In genomic region chr16:33714271-33714670, GRCm38 (mm10) we compare ENCODE assay signal across 8 mouse cellular contexts. TPM values are rescaled to one million over a fixed set of nuclear protein-coding genes. Genes with fewer than 3 reads are reported as not detected.
DNase-seq lines count a peak whose midpoint lies in the region; ATAC-seq and TF ChIP-seq lines count a peak whose summit lies in the region.

No protein-coding gene starts in this region.

- H3K4me3 ChIP-seq in forebrain, embryonic 11.5 days (ENCODE audit: low read depth, low read length) = no peak overlapping the region
- H3K4me3 ChIP-seq in hindbrain, embryonic 13.5 days = peak overlapping the region; percentile 12; the same call in 1 of the 2 replicates
- peak overlapping the region; percentile 26; the same call in 1 of the 2 replicates for H3K4me3 ChIP-seq in midbrain, postnatal 0 days (ENCODE audit: low read depth, low read length)

- no peak overlapping the region for H3K4me2 ChIP-seq in forebrain, embryonic 11.5 days (ENCODE audit: low read depth, low read length, severe bottlenecking)
- peak overlapping the region; percentile 26 for H3K4me2 ChIP-seq in hindbrain, embryonic 13.5 days
- H3K4me2 ChIP-seq in midbrain, postnatal 0 days (ENCODE audit: low read depth, low read length, poor library complexity, severe bottlenecking) = peak overlapping the region; percentile 46

- 20% methylated on average over 13 of the region's 13 CpGs for WGBS in forebrain, embryonic 11.5 days
- 14% methylated on average over 13 of the region's 13 CpGs for WGBS in hindbrain, embryonic 13.5 days
- WGBS in midbrain, postnatal 0 days = 14% methylated on average over 13 of the region's 13 CpGs

- no peak for ATAC-seq in forebrain, embryonic 11.5 days (replicated peaks; ENCODE audit: low FRiP score)
- ATAC-seq in hindbrain, embryonic 13.5 days (ENCODE audit: low FRiP score) = no peak
- ATAC-seq in midbrain, postnatal 0 days (ENCODE audit: low FRiP score) = peak; percentile 62; the same call in 1 of the 2 replicates

- peak; percentile 50 for TF ChIP-seq CTCF in midbrain, postnatal 0 days (IDR thresholded peaks at IDR 0.05)

- H3K27me3 ChIP-seq in forebrain, embryonic 11.5 days (ENCODE audit: control insufficient read depth, insufficient read depth, low read length) = no peaks in the 10 kb centered on the region
- H3K27me3 ChIP-seq in hindbrain, embryonic 13.5 days = no peaks in the 10 kb centered on the region
- H3K27me3 ChIP-seq in midbrain, postnatal 0 days (ENCODE audit: insufficient read depth, low read length) = no peaks in the 10 kb centered on the region

- no peak overlapping the region for H3K9ac ChIP-seq in forebrain, embryonic 11.5 days (ENCODE audit: low read length)
- no peak overlapping the region for H3K9ac ChIP-seq in hindbrain, embryonic 13.5 days
- 0 out of 2 replicates have a peak overlapping the region, but pooled peaks have one; percentile 8 for H3K9ac ChIP-seq in midbrain, postnatal 0 days (replicated peaks; ENCODE audit: low read length, poor library complexity, severe bottlenecking)

- 0 out of 2 replicates have a peak, but pooled peaks cover 3% of the 10 kb centered on the region for H3K4me1 ChIP-seq in forebrain, embryonic 11.5 days (replicated peaks; ENCODE audit: control insufficient read depth, insufficient read depth, low read length)
- H3K4me1 ChIP-seq in hindbrain, embryonic 13.5 days (replicated peaks) = peaks cover 6% of the 10 kb centered on the region
- no peaks in the 10 kb centered on the region for H3K4me1 ChIP-seq in midbrain, postnatal 0 days (ENCODE audit: insufficient read depth, low read length)

- DNase-seq in CD4-positive, CD25-positive, alpha-beta regulatory T cell, adult 2 months (ENCODE audit: low read depth, low spot score) = peak; percentile 91
- DNase-seq in adrenal gland, adult (ENCODE audit: inconsistent age in 2 of 2, low spot score in 1 of 2) = peak; percentile 57 to 83
- DNase-seq in forebrain, embryonic 11.5 days (ENCODE audit: low spot score) = peak; percentile 74
- DNase-seq in liver = peak; percentile 84
- peak; percentile 55 for DNase-seq in midbrain, postnatal 0 days (ENCODE audit: low spot score)
- peak; percentile 69 for DNase-seq in testis, postnatal 10 days (ENCODE audit: low spot score)
- no peak for DNase-seq in layer of hippocampus, postnatal 14 days (ENCODE audit: low spot score in 2 of 2)

- no peaks in the 10 kb centered on the region; the same call in 1 of the 2 replicates for H3K36me3 ChIP-seq in forebrain, embryonic 11.5 days (ENCODE audit: control insufficient read depth, insufficient read depth, low read length)
- H3K36me3 ChIP-seq in hindbrain, embryonic 13.5 days = peaks cover 5% of the 10 kb centered on the region; the same call in 1 of the 2 replicates
- no peaks in the 10 kb centered on the region for H3K36me3 ChIP-seq in midbrain, postnatal 0 days (ENCODE audit: insufficient read depth, low read length)

- H3K9me3 ChIP-seq in forebrain, embryonic 11.5 days (ENCODE audit: control insufficient read depth, low read length) = no peaks in the 10 kb centered on the region
- H3K9me3 ChIP-seq in hindbrain, embryonic 13.5 days = no peaks in the 10 kb centered on the region
- no peaks in the 10 kb centered on the region for H3K9me3 ChIP-seq in midbrain, postnatal 0 days (ENCODE audit: low read length)

- H3K27ac ChIP-seq in forebrain, embryonic 11.5 days (ENCODE audit: low read depth, low read length) = no peak overlapping the region
- H3K27ac ChIP-seq in hindbrain, embryonic 13.5 days = no peak overlapping the region
- no peak overlapping the region for H3K27ac ChIP-seq in midbrain, postnatal 0 days (ENCODE audit: low read depth, low read length)

RNA-seq across cellular contexts. Expression of gene Heg1, which starts 30.1 kb away (rescaled TPM):
- 39.8 and 43.9 TPM in 2 replicates for polyA plus RNA-seq in forebrain, embryonic 11.5 days (2014; fragmentation: Nextera tagmentation; extraction: Ambion mirVana)
- polyA plus RNA-seq in hindbrain, embryonic 13.5 days (2015; fragmentation: Nextera tagmentation; extraction: Ambion mirVana) = 10.2 and 10.6 TPM in 2 replicates
- total RNA-seq in midbrain, postnatal 0 days (2014; rRNA removed) = 19.5 and 22.4 TPM in 2 replicates
- 6.2 and 7.2 TPM in 2 replicates for polyA plus RNA-seq in midbrain, postnatal 0 days (2015; fragmentation: Nextera tagmentation; extraction: Ambion mirVana)
- 10 to 100 TPM; 39.6 to 41.7 TPM for total RNA-seq in layer of hippocampus, postnatal 14 days (2021)

Comparison
In these comparisons a context has a peak if more than half of its experiments do, and no peak if none do; other contexts are left out.
1. DNase-seq: peak in CD4-positive, CD25-positive, alpha-beta regulatory T cell, adult 2 months (single experiment), adrenal gland, adult (2 of 2), forebrain, embryonic 11.5 days (single experiment), liver (single experiment), midbrain, postnatal 0 days (single experiment) and testis, postnatal 10 days (single experiment); none in layer of hippocampus, postnatal 14 days (0 of 2).